Mouse (Mus musculus): ENCODE results near the gene Ccdc186. TPM values are rescaled to one million over a fixed set of nuclear protein-coding genes. Genes with fewer than 3 reads are reported as not detected.

The Ccdc186 gene
- polyA plus RNA-seq, 1 experiment from 2014 or later = 27.9 TPM

- Histone ChIP-seq H3K9ac (replicated peaks; ENCODE audit: low read depth) (no peak overlapping the region), H3K4me1 (ENCODE audit: insufficient read depth, low read depth, low read length) (0 out of 2 replicates have a peak, but pooled peaks cover 3% of the 10 kb centered on the region), H3K4me2 (replicated peaks; ENCODE audit: low read depth, low read length) (no peak overlapping the region), H3K9me3 (ENCODE audit: low read length) (no peaks in the 10 kb centered on the region), H3K27me3 (replicated peaks; ENCODE audit: insufficient read depth, low read length) (no peaks in the 10 kb centered on the region), H3K4me3 (ENCODE audit: low read depth, low read length) (no peak overlapping the region), H3K36me3 (ENCODE audit: insufficient read depth, low read length) (0 out of 2 replicates have a peak, but pooled peaks cover 7% of the 10 kb centered on the region), H3K27ac (ENCODE audit: low read length) (no peak overlapping the region)
- 56% methylated on average over 5 of the region's 5 CpGs for WGBS
- DNase-seq (ENCODE audit: low spot score) (no peak), ATAC-seq (no peak)
- TF ChIP-seq CTCF (IDR thresholded peaks at IDR 0.05) (no peak), EP300 (IDR thresholded peaks at IDR 0.05) (no peak)
Measured at GRCm38 (mm10) chr19:56807122-56807521, 14.9 kb downstream of the Ccdc186 start.

DNA sequence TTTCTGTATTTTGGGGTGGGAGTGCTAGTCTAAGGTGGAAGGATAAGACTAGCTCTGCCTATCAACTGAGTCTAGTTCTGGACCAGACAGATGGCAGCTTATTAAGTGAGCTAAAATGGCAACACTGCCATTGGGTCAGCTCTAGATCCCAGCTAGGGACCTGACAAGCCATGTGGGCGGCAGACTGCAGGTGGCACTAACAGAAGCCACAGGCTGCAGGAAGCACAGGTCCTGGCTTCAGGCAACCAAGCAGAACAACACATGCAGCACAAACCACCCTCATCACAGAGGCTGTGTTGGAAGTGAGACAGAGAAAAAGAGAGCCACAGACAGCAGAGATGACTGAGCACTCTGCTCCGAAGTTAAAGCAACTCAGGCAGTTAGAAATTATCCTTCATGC is 16.6 kb downstream of the Ccdc186 start:
- ATAC-seq (no peak), DNase-seq (ENCODE audit: low spot score) (no peak)
- no peak overlapping the region for H3K4me3 ChIP-seq (ENCODE audit: low read depth, low read length)
- 0 out of 2 replicates have a peak, but pooled peaks cover 3% of the 10 kb centered on the region for H3K4me1 ChIP-seq (ENCODE audit: insufficient read depth, low read depth, low read length)
- H3K36me3 ChIP-seq (ENCODE audit: insufficient read depth, low read length) = peaks cover 18% of the 10 kb centered on the region; the same call in 1 of the 2 replicates
- no peaks in the 10 kb centered on the region for H3K27me3 ChIP-seq (replicated peaks; ENCODE audit: insufficient read depth, low read length)
- no peak overlapping the region for H3K27ac ChIP-seq (ENCODE audit: low read length)
- 87% methylated on average over 2 of the region's 2 CpGs for WGBS
- H3K9me3 ChIP-seq (ENCODE audit: low read length) = no peaks in the 10 kb centered on the region
- no peak overlapping the region for H3K4me2 ChIP-seq (replicated peaks; ENCODE audit: low read depth, low read length)
- TF ChIP-seq CTCF (IDR thresholded peaks at IDR 0.05) = no peak
- no peak for TF ChIP-seq EP300 (IDR thresholded peaks at IDR 0.05)
- H3K9ac ChIP-seq (replicated peaks; ENCODE audit: low read depth) = no peak overlapping the region

GRCm38 (mm10) chr19:56802352-56802746 is 19.6 kb downstream of the Ccdc186 start:
- no peak overlapping the region for H3K9ac ChIP-seq (replicated peaks; ENCODE audit: low read depth)
- no peaks in the 10 kb centered on the region for H3K9me3 ChIP-seq (ENCODE audit: low read length)
- H3K27ac ChIP-seq (ENCODE audit: low read length) = peak overlapping the region; percentile 51
- WGBS = 64% methylated on average over 3 of the region's 3 CpGs
- H3K27me3 ChIP-seq (replicated peaks; ENCODE audit: insufficient read depth, low read length) = no peaks in the 10 kb centered on the region
- no peak overlapping the region for H3K4me3 ChIP-seq (ENCODE audit: low read depth, low read length)
- 0 out of 2 replicates have a peak, but pooled peaks cover 3% of the 10 kb centered on the region for H3K4me1 ChIP-seq (ENCODE audit: insufficient read depth, low read depth, low read length)
- H3K4me2 ChIP-seq (replicated peaks; ENCODE audit: low read depth, low read length) = no peak overlapping the region
- DNase-seq (ENCODE audit: low spot score) (no peak), ATAC-seq (no peak)
- TF ChIP-seq EP300 (IDR thresholded peaks at IDR 0.05) (no peak), CTCF (IDR thresholded peaks at IDR 0.05) (no peak)
- H3K36me3 ChIP-seq (ENCODE audit: insufficient read depth, low read length) = peaks cover 42% of the 10 kb centered on the region; the same call in 1 of the 2 replicates

DNA sequence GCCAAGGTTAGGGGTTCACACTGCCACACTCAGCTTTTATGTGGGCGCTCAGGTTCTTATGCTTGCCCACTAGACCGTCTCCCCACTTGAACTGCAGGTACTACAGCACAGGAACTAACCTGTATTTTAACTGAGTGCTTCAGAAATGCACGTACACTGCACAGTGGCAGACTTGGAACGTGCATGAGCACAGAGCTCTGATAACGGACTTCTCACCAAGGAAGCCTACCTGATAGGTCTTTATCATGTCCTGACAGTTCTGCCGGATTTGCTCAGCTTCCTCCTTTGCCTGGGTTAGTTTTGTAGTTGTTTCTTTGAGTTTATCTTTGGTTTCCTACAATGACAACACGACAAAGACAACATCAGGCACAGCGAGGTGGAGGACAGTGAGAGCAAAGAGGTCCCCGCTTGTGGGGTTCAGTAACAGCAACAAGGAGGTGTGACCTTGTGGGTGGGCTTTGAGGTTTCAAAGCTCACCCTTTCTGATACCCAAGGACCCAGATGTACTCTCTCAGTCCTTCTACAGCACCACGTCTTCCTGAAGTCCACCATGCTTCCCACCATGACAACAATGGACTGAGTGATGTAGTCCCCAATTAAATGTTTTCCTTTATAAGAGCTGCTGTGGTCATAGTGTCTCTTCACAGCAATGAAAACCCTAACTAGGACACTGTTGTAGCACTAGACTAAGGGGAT is 20.2 kb downstream of the Ccdc186 start:
- Histone ChIP-seq H3K9me3 (ENCODE audit: low read length) (no peaks in the 10 kb centered on the region), H3K27ac (ENCODE audit: low read length) (peak overlapping the region; percentile 51), H3K36me3 (ENCODE audit: insufficient read depth, low read length) (peaks cover 44% of the 10 kb centered on the region; the same call in 1 of the 2 replicates), H3K9ac (replicated peaks; ENCODE audit: low read depth) (no peak overlapping the region), H3K4me1 (ENCODE audit: insufficient read depth, low read depth, low read length) (0 out of 2 replicates have a peak, but pooled peaks cover 3% of the 10 kb centered on the region), H3K4me3 (ENCODE audit: low read depth, low read length) (no peak overlapping the region), H3K27me3 (replicated peaks; ENCODE audit: insufficient read depth, low read length) (no peaks in the 10 kb centered on the region), H3K4me2 (replicated peaks; ENCODE audit: low read depth, low read length) (no peak overlapping the region)
- ATAC-seq (peak; percentile 89; the same call in 1 of the 2 replicates), DNase-seq (ENCODE audit: low spot score) (no peak)
- TF ChIP-seq CTCF (IDR thresholded peaks at IDR 0.05) (no peak), EP300 (IDR thresholded peaks at IDR 0.05) (no peak)
- WGBS = 61% methylated on average over 10 of the region's 10 CpGs

DNA sequence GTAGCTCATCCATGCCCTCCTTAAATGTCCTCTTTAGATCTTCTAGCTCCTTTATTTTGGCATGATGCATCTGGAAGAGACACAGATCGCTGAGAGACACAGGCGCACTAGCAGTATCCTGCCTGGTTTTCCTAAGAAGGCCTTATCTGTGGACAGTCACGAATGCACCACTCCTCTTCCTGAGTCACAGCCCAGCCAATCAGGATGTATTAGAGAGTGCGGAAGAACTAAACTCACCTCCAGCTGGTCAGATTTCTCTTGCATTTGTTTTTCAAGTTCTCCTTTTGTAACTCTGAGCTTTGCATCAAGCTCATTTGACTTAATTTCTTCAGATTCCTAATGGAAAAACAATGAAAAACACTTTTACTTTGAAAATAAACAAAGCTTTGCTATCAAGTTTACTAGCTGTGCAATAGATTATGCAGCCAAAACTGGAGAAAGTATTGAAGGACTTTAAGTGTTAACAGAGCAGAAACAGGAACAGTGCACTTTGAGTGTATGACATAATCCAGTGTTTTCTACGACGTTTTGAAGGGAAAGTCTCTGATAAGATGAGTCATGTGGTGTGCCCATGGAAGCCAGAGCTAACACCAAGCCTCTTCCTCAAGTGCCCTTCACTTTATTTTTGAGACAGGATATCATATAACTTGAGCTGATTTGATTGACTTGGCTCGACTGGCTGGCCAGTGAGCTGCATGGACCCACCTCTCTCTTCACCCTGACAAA is 20.9 kb downstream of the Ccdc186 start:
- 33% methylated on average over 7 of the region's 7 CpGs for WGBS
- Histone ChIP-seq H3K27ac (ENCODE audit: low read length) (peak overlapping the region; percentile 62), H3K4me2 (replicated peaks; ENCODE audit: low read depth, low read length) (no peak overlapping the region), H3K4me3 (ENCODE audit: low read depth, low read length) (no peak overlapping the region), H3K9ac (replicated peaks; ENCODE audit: low read depth) (no peak overlapping the region), H3K27me3 (replicated peaks; ENCODE audit: insufficient read depth, low read length) (no peaks in the 10 kb centered on the region), H3K9me3 (ENCODE audit: low read length) (no peaks in the 10 kb centered on the region), H3K4me1 (ENCODE audit: insufficient read depth, low read depth, low read length) (0 out of 2 replicates have a peak, but pooled peaks cover 3% of the 10 kb centered on the region), H3K36me3 (ENCODE audit: insufficient read depth, low read length) (peaks cover 44% of the 10 kb centered on the region; the same call in 1 of the 2 replicates)
- TF ChIP-seq EP300 (IDR thresholded peaks at IDR 0.05) = peak; percentile 75
- no peak for TF ChIP-seq CTCF (IDR thresholded peaks at IDR 0.05)
- DNase-seq (ENCODE audit: low spot score) (peak; percentile 94), ATAC-seq (peak; percentile 94)

DNA sequence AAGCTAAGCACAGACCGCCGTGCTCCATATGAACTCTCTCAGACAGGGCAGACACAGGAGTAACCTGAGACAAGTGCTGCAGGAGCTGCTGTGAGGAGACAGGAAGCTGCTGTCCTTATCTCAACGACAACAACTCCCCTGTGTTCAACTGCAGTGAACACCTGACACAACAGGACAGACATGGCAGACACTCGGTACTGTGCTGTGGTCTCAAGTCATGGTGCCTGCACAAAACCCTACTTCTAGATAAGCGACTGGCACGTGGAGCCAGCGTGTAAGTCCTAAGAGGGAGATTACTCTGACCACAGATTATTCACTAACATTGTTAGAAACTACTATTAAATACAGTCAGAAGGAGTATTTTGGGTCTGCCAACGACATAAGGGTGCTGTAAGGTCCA is 21.8 kb downstream of the Ccdc186 start:
- H3K4me3 ChIP-seq (ENCODE audit: low read depth, low read length) = no peak overlapping the region
- H3K4me2 ChIP-seq (replicated peaks; ENCODE audit: low read depth, low read length) = no peak overlapping the region; the same call in 1 of the 2 replicates
- H3K9ac ChIP-seq (replicated peaks; ENCODE audit: low read depth) = no peak overlapping the region
- no peak for ATAC-seq
- H3K27ac ChIP-seq (ENCODE audit: low read length) = peak overlapping the region; percentile 62
- TF ChIP-seq CTCF (IDR thresholded peaks at IDR 0.05) (no peak), EP300 (IDR thresholded peaks at IDR 0.05) (no peak)
- 58% methylated on average over 8 of the region's 8 CpGs for WGBS
- no peak for DNase-seq (ENCODE audit: low spot score)
- no peaks in the 10 kb centered on the region for H3K9me3 ChIP-seq (ENCODE audit: low read length)
- no peaks in the 10 kb centered on the region for H3K27me3 ChIP-seq (replicated peaks; ENCODE audit: insufficient read depth, low read length)
- 0 out of 2 replicates have a peak, but pooled peaks cover 3% of the 10 kb centered on the region for H3K4me1 ChIP-seq (ENCODE audit: insufficient read depth, low read depth, low read length)
- H3K36me3 ChIP-seq (ENCODE audit: insufficient read depth, low read length) = peaks cover 40% of the 10 kb centered on the region; the same call in 1 of the 2 replicates

Measured in lung, postnatal 0 days (tissue).